In genomic region chr6:100710866-100711265, GRCm38 (mm10) we compare ENCODE assay signal across 33 mouse cellular contexts. TPM values are rescaled to one million over a fixed set of nuclear protein-coding genes. Genes with fewer than 3 reads are reported as not detected.
"Had no signal": no experiment of that assay in that cellular context is flagged by ENCODE, and none has a peak within 500 bp of the region (broad histone marks: within the 10 kb centered on the region; RNA-seq: fewer than 3 reads in every experiment).

No protein-coding gene starts in this region.

- DNase-seq: left cerebral cortex, postnatal 4 days; liver; liver, embryonic 13.5 days; liver, postnatal 0 days; lung, adult 18-20 months; lung, adult 2 months; lung, postnatal 10 days; lung, postnatal 14 days; lung, postnatal 4 days had no signal

- H3K9me3 ChIP-seq: limb, embryonic 10.5 days; limb, embryonic 12.5 days; limb, embryonic 13.5 days; limb, embryonic 15.5 days; liver, embryonic 12.5 days; liver, embryonic 13.5 days; liver, embryonic 15.5 days; lung, embryonic 15.5 days; midbrain, embryonic 10.5 days; midbrain, embryonic 12.5 days; midbrain, embryonic 13.5 days had no signal

- H3K27ac ChIP-seq: left cerebral cortex, adult 2 months; limb, embryonic 10.5 days; limb, embryonic 12.5 days; limb, embryonic 13.5 days; limb, embryonic 15.5 days; liver, embryonic 12.5 days; liver, embryonic 13.5 days; liver, embryonic 14.5 days; liver, embryonic 15.5 days; lung, embryonic 15.5 days; macrophage; midbrain, embryonic 10.5 days; midbrain, embryonic 12.5 days; midbrain, embryonic 13.5 days had no signal

- H3K27me3 ChIP-seq: limb, embryonic 13.5 days; limb, embryonic 15.5 days had no signal

- H3K36me3 ChIP-seq: limb, embryonic 10.5 days; limb, embryonic 12.5 days; limb, embryonic 13.5 days; limb, embryonic 15.5 days; liver, embryonic 12.5 days; liver, embryonic 13.5 days; liver, embryonic 15.5 days; lung, embryonic 15.5 days; midbrain, embryonic 10.5 days; midbrain, embryonic 12.5 days; midbrain, embryonic 13.5 days had no signal

- H3K9ac ChIP-seq: limb, embryonic 12.5 days; limb, embryonic 13.5 days; limb, embryonic 15.5 days; liver, embryonic 12.5 days; liver, embryonic 13.5 days; liver, embryonic 14.5 days; liver, embryonic 15.5 days; liver, postnatal 0 days; lung, embryonic 14.5 days; lung, embryonic 15.5 days; midbrain, embryonic 12.5 days; midbrain, embryonic 13.5 days had no signal

- H3K4me2 ChIP-seq: limb, embryonic 12.5 days; limb, embryonic 13.5 days; limb, embryonic 15.5 days; liver, embryonic 11.5 days; liver, embryonic 12.5 days; liver, embryonic 13.5 days; liver, embryonic 15.5 days; lung, embryonic 14.5 days; lung, embryonic 15.5 days; midbrain, embryonic 12.5 days; midbrain, embryonic 13.5 days had no signal

- H3K4me3 ChIP-seq: left cerebral cortex, adult 2 months; limb, embryonic 10.5 days; limb, embryonic 12.5 days; limb, embryonic 13.5 days; limb, embryonic 15.5 days; liver, embryonic 12.5 days; liver, embryonic 13.5 days; liver, embryonic 15.5 days; lung, embryonic 15.5 days; megakaryocyte, embryonic 14.5 days; midbrain, embryonic 10.5 days; midbrain, embryonic 12.5 days; midbrain, embryonic 13.5 days; myocyte had no signal

- H3K4me1 ChIP-seq: liver, embryonic 12.5 days; liver, embryonic 13.5 days; liver, embryonic 15.5 days; midbrain, embryonic 12.5 days; midbrain, embryonic 13.5 days had no signal

- ATAC-seq: liver, embryonic 12.5 days; liver, postnatal 0 days; lung, postnatal 0 days; midbrain, embryonic 13.5 days; midbrain, embryonic 16.5 days had no signal

RNA-seq across cellular contexts. Expression of gene Gxylt2, which starts 6.3 kb away (rescaled TPM):
- total RNA-seq: megakaryocyte progenitor cell, adult 5-6 weeks; megakaryocyte, adult 5-6 weeks; megakaryocyte-erythroid progenitor cell, adult 5-6 weeks; monocyte, adult 5-6 weeks had no signal
- polyA plus RNA-seq: liver, adult 2 months; macrophage had no signal
